Mouse (Mus musculus) cerebellum, adult 2 months (tissue): ENCODE data around the gene Fxn.

Experiments used
- CTCF ChIP-seq: fragments of 200-500 bp; IDR thresholded peaks from 2 replicates; pipeline ENCODE4 v1.5.1; 2011; ENCODE audit warnings: low read depth, mild to moderate bottlenecking, control low read depth, low read length, moderate library complexity, borderline replicate concordance; ENCODE audit not compliant: insufficient read depth
- POLR2A ChIP-seq: fragments of 200-500 bp; IDR thresholded peaks from 2 replicates; pipeline ENCODE4 v1.6.1; 2011; ENCODE audit warnings: low read length, control low read depth, borderline replicate concordance; ENCODE audit not compliant: insufficient read depth

- TF ChIP-seq POLR2A (no peak), CTCF (no peak)
Measured at GRCm38 (mm10) chr19:24268531-24268930, 11.9 kb downstream of the Fxn start.
